Mouse (Mus musculus): ENCODE results near the gene Nrde2. TPM values are rescaled to one million over a fixed set of nuclear protein-coding genes. Genes with fewer than 3 reads are reported as not detected.

The Nrde2 gene
- polyA plus RNA-seq, 1 experiment from 2014 or later = 15.4 TPM

Other genes starting within 250 kb of the Nrde2 start
- gene Kcnk13, start 195.2 kb downstream of the Nrde2 start, polyA plus RNA-seq (2016; fragmentation: Nextera tagmentation; extraction: Ambion mirVana) = 0.22 and 0.24 TPM in 2 replicates
- gene Psmc1, start 49.5 kb downstream of the Nrde2 start, polyA plus RNA-seq (2016; fragmentation: Nextera tagmentation; extraction: Ambion mirVana) = 328 TPM in 2 replicates
- gene Calm1, start 39.8 kb upstream of the Nrde2 start, polyA plus RNA-seq (2016; fragmentation: Nextera tagmentation; extraction: Ambion mirVana) = 1,734 and 1,740 TPM in 2 replicates